Comparison of ENCODE assay signal across 8 mouse cellular contexts in genomic region chr10:80960551-80961508, GRCm38 (mm10). TPM values are rescaled to one million over a fixed set of nuclear protein-coding genes. Genes with fewer than 3 reads are reported as not detected.
DNase-seq lines count a peak whose midpoint lies in the region; ATAC-seq and TF ChIP-seq lines count a peak whose summit lies in the region.

No protein-coding gene starts in this region.

- peak overlapping the region; percentile 81 for H3K27ac ChIP-seq in embryonic fibroblast, embryonic 13.5 days (ENCODE audit: insufficient read depth, low read length)
- H3K27ac ChIP-seq in liver, embryonic 15.5 days (replicated peaks) = peak overlapping the region; percentile 77

- peak; percentile 72 to 73 for DNase-seq in urinary bladder, postnatal 4 days (ENCODE audit: low spot score in 2 of 2)
- DNase-seq in urinary bladder, postnatal 36 days (ENCODE audit: low spot score in 2 of 2) = no peak
- DNase-seq in induced T-regulatory cell, adult 2 months (ENCODE audit: low read depth) = peak; percentile 72
- DNase-seq in splenic B cell, adult 2 months (ENCODE audit: low read depth, low spot score) = peak; percentile 58
- DNase-seq in cerebellum, adult 8-10 months = no peak
- no peak for DNase-seq in left cerebral cortex, postnatal 36 days (ENCODE audit: low spot score in 2 of 2)

- no peak for ATAC-seq in liver, embryonic 15.5 days (ENCODE audit: insufficient read depth)

- H3K4me3 ChIP-seq in embryonic fibroblast, embryonic 13.5 days (ENCODE audit: insufficient read depth, low read length) = no peak overlapping the region
- H3K4me3 ChIP-seq in liver, embryonic 15.5 days (replicated peaks) = no peak overlapping the region

- H3K27me3 ChIP-seq in liver, embryonic 15.5 days = no peaks in the 10 kb centered on the region
- H3K27me3 ChIP-seq in splenic B cell, adult 2 months (ENCODE audit: control insufficient read depth, insufficient read depth, low read length, poor library complexity, severe bottlenecking) = no peaks in the 10 kb centered on the region

- H3K36me3 ChIP-seq in liver, embryonic 15.5 days (replicated peaks) = no peaks in the 10 kb centered on the region
- no peaks in the 10 kb centered on the region for H3K36me3 ChIP-seq in splenic B cell, adult 2 months (ENCODE audit: control insufficient read depth, insufficient read depth, low read length, poor library complexity, severe bottlenecking)

- H3K4me2 ChIP-seq in liver, embryonic 15.5 days = no peak overlapping the region

- TF ChIP-seq CTCF in embryonic fibroblast, embryonic 13.5 days (IDR thresholded peaks at IDR 0.05; ENCODE audit: borderline replicate concordance, insufficient read depth, low read length) = no peak

- 23% methylated on average over 16 of the region's 16 CpGs for WGBS in liver, embryonic 15.5 days (ENCODE audit: insufficient replicate concordance)

- peaks cover 9% of the 10 kb centered on the region; the same call in 1 of the 2 replicates for H3K4me1 ChIP-seq in embryonic fibroblast, embryonic 13.5 days (ENCODE audit: control insufficient read depth, insufficient read depth, low read length)
- peaks cover 35% of the 10 kb centered on the region for H3K4me1 ChIP-seq in liver, embryonic 15.5 days (replicated peaks)

- intact Hi-C loops in left cerebral cortex, postnatal 36 days (cut with DNase I) = no loop called here

- no peaks in the 10 kb centered on the region for H3K9me3 ChIP-seq in liver, embryonic 15.5 days (replicated peaks)

- TF ChIP-seq POLR2A in embryonic fibroblast, embryonic 13.5 days (IDR thresholded peaks at IDR 0.05; ENCODE audit: low read depth, low read length) = 0 out of 2 replicates have a peak, but pooled peaks have one; percentile 37

- no peak overlapping the region for H3K9ac ChIP-seq in liver, embryonic 15.5 days

RNA-seq across cellular contexts. Expression of gene Gadd45b, which starts 31.0 kb away (rescaled TPM):
- 38.3 and 45.7 TPM in 2 replicates for polyA plus RNA-seq in embryonic fibroblast, embryonic 13.5 days (2011; ENCODE audit: insufficient read length, low read depth, missing spikeins)
- 3.8 and 4.0 TPM in 2 replicates for polyA plus RNA-seq in liver, embryonic 15.5 days (2015; fragmentation: Nextera tagmentation; extraction: Ambion mirVana)
- 10 to 100 TPM; 17.4 to 23.9 TPM for total RNA-seq in left cerebral cortex, postnatal 36 days (2021)

RNA-seq across cellular contexts. Expression of gene Lmnb2, which starts 42.8 kb away (rescaled TPM):
- polyA plus RNA-seq in embryonic fibroblast, embryonic 13.5 days (2011; ENCODE audit: insufficient read length, low read depth, missing spikeins) = 14.1 and 14.7 TPM in 2 replicates
- polyA plus RNA-seq in liver, embryonic 15.5 days (2015; fragmentation: Nextera tagmentation; extraction: Ambion mirVana) = 11.0 and 12.4 TPM in 2 replicates
- 10 to 100 TPM; 17.6 to 21.2 TPM for total RNA-seq in left cerebral cortex, postnatal 36 days (2021)

RNA-seq across cellular contexts. Expression of gene Gng7, which starts 53.9 kb away (rescaled TPM):
- 5.3 and 5.4 TPM in 2 replicates for polyA plus RNA-seq in embryonic fibroblast, embryonic 13.5 days (2011; ENCODE audit: insufficient read length, low read depth, missing spikeins)
- polyA plus RNA-seq in liver, embryonic 15.5 days (2015; fragmentation: Nextera tagmentation; extraction: Ambion mirVana) = 0.36 and 0.41 TPM in 2 replicates
- 100 to 1,000 TPM in 1 of 2 experiments, 10 to 100 TPM in 1; 97.9 to 136 TPM for total RNA-seq in left cerebral cortex, postnatal 36 days (2021)

Comparison
In these comparisons a context has a peak if more than half of its experiments do, and no peak if none do; other contexts are left out.
1. DNase-seq: peak in urinary bladder, postnatal 4 days (2 of 2), induced T-regulatory cell, adult 2 months (single experiment) and splenic B cell, adult 2 months (single experiment); none in urinary bladder, postnatal 36 days (0 of 2), cerebellum, adult 8-10 months (single experiment) and left cerebral cortex, postnatal 36 days (0 of 2).